Mouse (Mus musculus): ENCODE measurements around the gene 1700023F06Rik.

DNA sequence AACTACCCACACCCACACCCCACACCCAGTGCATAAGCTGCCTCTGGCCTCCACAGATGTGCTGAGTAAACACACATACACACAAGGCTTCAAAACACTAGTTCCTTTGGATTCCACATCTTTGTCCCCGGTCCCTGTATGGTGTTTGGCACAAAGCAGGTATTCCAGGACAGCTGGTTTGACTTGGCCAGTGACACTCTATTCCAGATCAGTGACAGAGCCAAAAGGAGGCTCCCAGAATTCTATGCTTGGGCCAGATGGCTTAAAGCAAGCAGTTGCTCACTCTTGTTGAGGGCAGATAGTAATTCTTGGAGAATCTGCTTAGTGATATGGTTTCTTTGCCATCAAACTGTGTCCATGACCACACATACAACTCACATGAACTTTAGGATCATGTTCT, 26.1 kb upstream of the 1700023F06Rik start:
- TF ChIP-seq EP300 (IDR thresholded peaks at IDR 0.05; ENCODE audit: low read length), result no peak
- no peak for TF ChIP-seq CTCF (conservative IDR thresholded peaks at IDR 0.05 in 1 of 2, IDR thresholded peaks at IDR 0.05 in 1 of 2; ENCODE audit: low read depth in 2 of 2, low read length in 2 of 2)
- no peak for TF ChIP-seq KAT2A (IDR thresholded peaks at IDR 0.05; ENCODE audit: insufficient replicate concordance, low read length)
- TF ChIP-seq POLR2A (IDR thresholded peaks at IDR 0.05; ENCODE audit: low read depth, low read length), result no peak
- TF ChIP-seq POLR2AphosphoS2 (IDR thresholded peaks at IDR 0.05; ENCODE audit: low read depth, low read length), result no peak
- TF ChIP-seq ZNF384 (IDR thresholded peaks at IDR 0.05; ENCODE audit: low read depth, low read length), result no peak
- no peak for TF ChIP-seq MXI1 (IDR thresholded peaks at IDR 0.05; ENCODE audit: low read depth, low read length)
- TF ChIP-seq ZC3H11A (IDR thresholded peaks at IDR 0.05; ENCODE audit: low read depth, low read length), result no peak

All from CH12.LX (cell line).